Mouse (Mus musculus) megakaryocyte, embryonic 14.5 days (primary cell): ENCODE data around the gene Alkbh3.

Experiments
- FLI1 ChIP-seq: IDR thresholded peaks from 2 replicates; pipeline ENCODE4 v1.6.1; 2012; ENCODE audit warnings: low read length, inconsistent platforms, mixed read lengths
- GATA1 ChIP-seq: IDR thresholded peaks from 3 replicates; pipeline ENCODE4 v1.6.1; 2012; ENCODE audit warnings: mixed read lengths, low read length, inconsistent platforms, borderline replicate concordance

- TF ChIP-seq GATA1 (no peak), FLI1 (no peak)
Observed at GRCm38 (mm10) chr2:94048733-94049470, 38.3 kb upstream of the Alkbh3 start.
